Mouse (Mus musculus) spleen, adult 2 months (tissue): Measurements from ENCODE around the gene Nell1.

Source experiments
- CTCF ChIP-seq: fragments of 200-500 bp; IDR thresholded peaks from 2 replicates; pipeline ENCODE4 v1.5.1; 2011; ENCODE audit warnings: mild to moderate bottlenecking, inconsistent platforms; ENCODE audit not compliant: insufficient read depth, insufficient read length, insufficient replicate concordance; ENCODE audit errors: extremely low read depth
- POLR2A ChIP-seq: fragments of 200-500 bp; IDR thresholded peaks from 2 replicates; pipeline ENCODE4 v1.6.1; 2011; ENCODE audit warnings: low read depth, low read length, inconsistent platforms

- TF ChIP-seq CTCF = no peak
- no peak for TF ChIP-seq POLR2A
Measured at GRCm38 (mm10) chr7:50677511-50677910, 702.8 kb downstream of the Nell1 start.
